Comparison of ENCODE assay signal across 26 mouse cellular contexts in genomic region chr5:137036211-137036610, GRCm38 (mm10). TPM values are rescaled to one million over a fixed set of nuclear protein-coding genes. Genes with fewer than 3 reads are reported as not detected.
A peak's percentile ranks its signal among the peaks of the same experiment; 100 is the strongest.
DNase-seq lines count a peak whose midpoint lies in the region; TF ChIP-seq lines count a peak whose summit lies in the region.
"Had no signal": no experiment of that assay in that cellular context is flagged by ENCODE, and none has a peak within 500 bp of the region (broad histone marks: within the 10 kb centered on the region; RNA-seq: fewer than 3 reads in every experiment).

No protein-coding gene starts in this region.

- intact Hi-C loops in left cerebral cortex, postnatal 36 days (cut with DNase I), result no loop called here
- intact Hi-C loops in left cerebral cortex, postnatal 4 days (cut with DNase I), result no loop called here

- no peak for TF ChIP-seq CTCF in layer of hippocampus, adult 2 months (conservative IDR thresholded peaks at IDR 0.05)

- peak overlapping the region; percentile 32; the same call in 1 of the 2 replicates for H3K27ac ChIP-seq in layer of hippocampus, adult 2 months
- H3K27ac ChIP-seq: embryonic facial prominence, embryonic 15.5 days; forebrain, embryonic 10.5 days; gastrocnemius, adult 2 months; hindbrain, embryonic 10.5 days; hindbrain, embryonic 15.5 days had no signal

- peak; percentile 45 for DNase-seq in adrenal gland, adult 2 months
- no peak for DNase-seq in adrenal gland, postnatal 14 days
- no peak for DNase-seq in layer of hippocampus, adult 2 months (ENCODE audit: low spot score in 2 of 2)
- no peak for DNase-seq in layer of hippocampus, adult 11-12 months (ENCODE audit: low spot score)
- peak; percentile 44 to 55 for DNase-seq in left cerebral cortex, postnatal 36 days (ENCODE audit: low spot score in 2 of 2)
- DNase-seq in left cerebral cortex, postnatal 4 days, result no peak
- peak; percentile 84 for DNase-seq in brain, adult 2 months (ENCODE audit: low read depth, low spot score)
- DNase-seq in lung, postnatal 4 days, result no peak
- DNase-seq: adrenal gland, adult 8-10 months; cerebellum, adult 11-12 months; cerebellum, adult 9-10 months; cerebellum, postnatal 36 days; embryo, embryonic 11 days; gastrocnemius, adult 2 months; gastrocnemius, postnatal 25 days had no signal

- H3K4me3 ChIP-seq in layer of hippocampus, adult 2 months, result no peak overlapping the region
- H3K4me3 ChIP-seq: embryonic facial prominence, embryonic 15.5 days; erythroblast, embryonic 14.5 days; forebrain, embryonic 10.5 days; gastrocnemius, adult 2 months; heart, embryonic 12.5 days; hindbrain, embryonic 10.5 days; hindbrain, embryonic 15.5 days had no signal

RNA-seq across cellular contexts. Expression of gene Ap1s1, which starts 9.7 kb away (rescaled TPM):
- 100 to 1,000 TPM in 1 of 2 experiments, 10 to 100 TPM in 1; 75.4 to 114 TPM for total RNA-seq in adrenal gland, adult 2 months (2021)
- polyA plus RNA-seq in adrenal gland, adult 2 months (2012; rRNA removed), result 46.5 and 56.7 TPM in 2 replicates
- total RNA-seq in adrenal gland, postnatal 14 days (2021), result 88.6 and 92.6 TPM in 2 replicates
- 100 to 1,000 TPM; 298 to 323 TPM for total RNA-seq in layer of hippocampus, adult 2 months (2021)
- 100 to 1,000 TPM; 315 to 338 TPM for total RNA-seq in left cerebral cortex, postnatal 36 days (2021)
- total RNA-seq in left cerebral cortex, postnatal 4 days (2021), result 100 to 1,000 TPM; 193 to 208 TPM

RNA-seq across cellular contexts. Expression of gene Vgf, which starts 10.0 kb away (rescaled TPM):
- 10 to 100 TPM; 10.1 to 51.2 TPM for total RNA-seq in adrenal gland, adult 2 months (2021)
- 5.3 and 7.0 TPM in 2 replicates for polyA plus RNA-seq in adrenal gland, adult 2 months (2012; rRNA removed)
- 11.9 and 12.6 TPM in 2 replicates for total RNA-seq in adrenal gland, postnatal 14 days (2021)
- 100 to 1,000 TPM; 180 to 212 TPM for total RNA-seq in layer of hippocampus, adult 2 months (2021)
- total RNA-seq in left cerebral cortex, postnatal 36 days (2021), result 100 to 1,000 TPM; 358 to 374 TPM
- 10 to 100 TPM; 48.5 to 78.9 TPM for total RNA-seq in left cerebral cortex, postnatal 4 days (2021)
- total RNA-seq: gastrocnemius, adult 2 months; gastrocnemius, postnatal 25 days; granulocyte monocyte progenitor cell, adult 5-6 weeks; heart, adult 8-10 months; heart, postnatal 25 days had no signal
- polyA plus RNA-seq: heart, embryonic 12.5 days; heart, embryonic 16.5 days; inflammation-experienced regulatory T-cells, adult 6 months had no signal

RNA-seq across cellular contexts. Expression of gene Serpine1, which starts 35.9 kb away (rescaled TPM):
- total RNA-seq in adrenal gland, adult 2 months (2021), result 1 to 10 TPM; 3.9 to 5.3 TPM
- 1.3 and 2.1 TPM in 2 replicates for polyA plus RNA-seq in adrenal gland, adult 2 months (2012; rRNA removed)
- total RNA-seq in adrenal gland, postnatal 14 days (2021), result 2.0 and 2.6 TPM in 2 replicates
- total RNA-seq in layer of hippocampus, adult 2 months (2021), result under 1 TPM; 0.38 to 0.52 TPM
- under 1 TPM; 0.57 to 0.91 TPM for total RNA-seq in left cerebral cortex, postnatal 36 days (2021)
- total RNA-seq in left cerebral cortex, postnatal 4 days (2021), result under 1 TPM; 0.60 TPM
- total RNA-seq: granulocyte monocyte progenitor cell, adult 5-6 weeks had no signal
- polyA plus RNA-seq: erythroblast, embryonic 14.5 days; hindbrain, embryonic 10.5 days; inflammation-experienced regulatory T-cells, adult 6 months had no signal

RNA-seq across cellular contexts. Expression of gene Znhit1, which starts 48.4 kb away (rescaled TPM):
- 100 to 1,000 TPM; 102 to 109 TPM for total RNA-seq in adrenal gland, adult 2 months (2021)
- 151 and 155 TPM in 2 replicates for polyA plus RNA-seq in adrenal gland, adult 2 months (2012; rRNA removed)
- 64.8 and 72.1 TPM in 2 replicates for total RNA-seq in adrenal gland, postnatal 14 days (2021)
- 10 to 100 TPM; 77.1 to 83.3 TPM for total RNA-seq in layer of hippocampus, adult 2 months (2021)
- total RNA-seq in left cerebral cortex, postnatal 36 days (2021), result 10 to 100 TPM; 90.3 to 90.8 TPM
- total RNA-seq in left cerebral cortex, postnatal 4 days (2021), result 10 to 100 TPM; 90.8 to 93.9 TPM

RNA-seq across cellular contexts. Expression of gene Plod3, which starts 49.4 kb away (rescaled TPM):
- total RNA-seq in adrenal gland, adult 2 months (2021), result 10 to 100 TPM; 68.5 to 74.3 TPM
- polyA plus RNA-seq in adrenal gland, adult 2 months (2012; rRNA removed), result 75.6 and 86.3 TPM in 2 replicates
- total RNA-seq in adrenal gland, postnatal 14 days (2021), result 54.9 and 57.8 TPM in 2 replicates
- 10 to 100 TPM; 37.9 to 39.7 TPM for total RNA-seq in layer of hippocampus, adult 2 months (2021)
- 10 to 100 TPM; 30.4 to 40.3 TPM for total RNA-seq in left cerebral cortex, postnatal 36 days (2021)
- total RNA-seq in left cerebral cortex, postnatal 4 days (2021), result 10 to 100 TPM; 46.7 to 52.1 TPM

Comparison
In these comparisons a context has a peak if more than half of its experiments do, and no peak if none do; other contexts are left out.
1. DNase-seq: peak in adrenal gland, adult 2 months (single experiment), left cerebral cortex, postnatal 36 days (2 of 2) and brain, adult 2 months (single experiment); none in adrenal gland, postnatal 14 days (single experiment), layer of hippocampus, adult 2 months (0 of 2), layer of hippocampus, adult 11-12 months (single experiment), left cerebral cortex, postnatal 4 days (single experiment) and lung, postnatal 4 days (0 of 2).